8 mouse cellular contexts compared by ENCODE assay signal in the genomic region with DNA sequence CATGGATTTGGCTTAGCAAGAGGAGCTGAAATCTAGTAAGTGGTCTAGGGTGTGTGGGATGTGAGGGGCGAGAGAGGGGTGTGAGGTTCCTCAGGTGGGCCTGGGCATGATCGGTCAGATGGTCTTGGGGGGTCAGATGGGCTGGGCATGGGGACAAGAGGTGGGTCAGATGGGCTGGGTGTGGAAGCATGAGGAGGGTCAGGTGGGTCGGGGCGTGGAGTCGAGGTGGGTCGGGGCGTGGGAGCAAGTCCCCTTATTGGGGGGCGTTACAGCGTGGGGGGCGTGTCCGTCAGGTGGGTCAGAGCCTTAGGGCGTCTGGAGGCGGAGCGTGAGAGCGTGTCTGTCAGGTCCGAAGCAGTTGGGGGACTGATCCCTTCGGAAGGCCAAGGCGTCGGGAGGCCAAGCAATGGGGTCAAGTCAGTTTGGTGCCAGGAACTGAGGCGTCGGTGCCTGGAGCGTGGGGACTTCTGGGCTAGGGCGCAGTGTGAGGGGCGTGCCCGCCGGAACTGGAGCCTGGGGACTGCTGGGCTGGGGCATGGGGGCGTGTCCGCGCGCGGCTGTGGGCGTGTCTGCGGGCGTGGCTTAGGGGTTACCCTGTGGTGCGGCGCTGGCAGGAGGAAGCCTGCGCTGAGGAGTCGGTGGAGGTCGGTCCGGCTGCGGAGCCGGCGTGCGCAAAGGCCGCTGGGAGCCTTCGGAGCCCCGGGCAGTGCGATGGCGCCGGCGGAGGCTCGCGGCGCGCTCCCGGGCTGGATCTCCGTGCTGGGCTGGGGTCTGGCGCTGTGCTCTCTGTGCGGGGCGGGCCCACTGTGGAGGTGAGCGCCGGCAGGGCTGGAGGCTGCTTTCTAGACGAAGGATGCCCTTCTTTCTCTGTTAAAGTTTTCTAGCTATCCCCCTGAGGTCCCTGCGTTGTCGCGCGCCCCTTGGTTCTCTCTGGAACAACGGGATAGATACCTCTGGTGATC. TPM values are rescaled to one million over a fixed set of nuclear protein-coding genes. Genes with fewer than 3 reads are reported as not detected.
A peak's percentile ranks its signal among the peaks of the same experiment; 100 is the strongest.
DNase-seq lines count a peak whose midpoint lies in the region; ATAC-seq and TF ChIP-seq lines count a peak whose summit lies in the region.
"Not testable (repeated sequence)": the region's sequence is repeated elsewhere in the genome, so short reads cannot be mapped to it uniquely, and the experiment has no call there.

TSS of gene Gm49721 (plus strand) at position 618 of the 962 bp plus-strand sequence.

- H3K9ac ChIP-seq in hindbrain, embryonic 16.5 days (ENCODE audit: low read depth, low read length), result peak within 1 kb of the TSS; percentile 65

- under 1% methylated on average over 42 of the region's 68 CpGs for WGBS in hindbrain, embryonic 16.5 days

- H3K4me2 ChIP-seq in hindbrain, embryonic 16.5 days (ENCODE audit: low read length), result peak within 1 kb of the TSS; percentile 62

- not testable (repeated sequence) for TF ChIP-seq CTCF in cortical plate, adult 2 months (IDR thresholded peaks at IDR 0.05; ENCODE audit: extremely low read depth, insufficient read depth, low read length)

- not testable (repeated sequence) for H3K27me3 ChIP-seq in hindbrain, embryonic 16.5 days (replicated peaks; ENCODE audit: control insufficient read depth, insufficient read depth, low read length)

- not testable (repeated sequence) for H3K9me3 ChIP-seq in hindbrain, embryonic 16.5 days (ENCODE audit: control insufficient read depth, low read length)

- peak within 1 kb of the TSS; percentile 42 for H3K4me3 ChIP-seq in cortical plate, adult 2 months (ENCODE audit: insufficient read depth, low read length)
- peak within 1 kb of the TSS; percentile 50 for H3K4me3 ChIP-seq in hindbrain, embryonic 16.5 days (ENCODE audit: low read length)

- not testable (repeated sequence) for H3K4me1 ChIP-seq in cortical plate, adult 2 months (ENCODE audit: control insufficient read depth, insufficient read depth, low read length); hindbrain, embryonic 16.5 days (ENCODE audit: control insufficient read depth, insufficient read depth, low read depth, low read length)

- peak; percentile 98 for ATAC-seq in hindbrain, embryonic 16.5 days

- TF ChIP-seq POLR2A in cortical plate, adult 2 months (IDR thresholded peaks at IDR 0.05; ENCODE audit: extremely low read depth, insufficient read depth, low read length), result not testable (repeated sequence)

- H3K36me3 ChIP-seq in hindbrain, embryonic 16.5 days (ENCODE audit: control insufficient read depth, insufficient read depth, low read length), result not testable (repeated sequence)

- DNase-seq in T-cell, adult 2 months (ENCODE audit: low spot score), result peak; percentile 78
- DNase-seq in gastrocnemius, postnatal 10 days, result peak; percentile 56
- peak; percentile 15 to 41 for DNase-seq in left cerebral cortex, adult 18-20 months (ENCODE audit: low spot score in 2 of 2)
- DNase-seq in lung, postnatal 25 days (ENCODE audit: low spot score), result peak; percentile 69
- DNase-seq in ovary, postnatal 14 days (ENCODE audit: low spot score), result peak; percentile 55
- DNase-seq in thymus, postnatal 14 days, result peak; percentile 79

- not testable (repeated sequence) for H3K27ac ChIP-seq in cortical plate, adult 2 months (ENCODE audit: insufficient read depth, low read length); hindbrain, embryonic 16.5 days (ENCODE audit: low read depth, low read length)

RNA-seq across cellular contexts. Expression of gene Gm49721, which starts in this region (rescaled TPM):
- 0.91 and 1.5 TPM in 2 replicates for polyA plus RNA-seq in cortical plate, adult 2 months (2012; rRNA removed)
- not detected for total RNA-seq in gastrocnemius, postnatal 10 days (2021)
- 0.35 and 0.62 TPM in 2 replicates for polyA plus RNA-seq in hindbrain, embryonic 16.5 days (2015; fragmentation: Nextera tagmentation; extraction: Ambion mirVana)
- under 1 TPM; 0.23 to 0.70 TPM for total RNA-seq in left cerebral cortex, adult 18-20 months (2021)

Comparison
In these comparisons a context has a peak if more than half of its experiments do, and no peak if none do; other contexts are left out.
1. Peak in DNase-seq in gastrocnemius, postnatal 10 days; RNA of the gene not detected or under 1 TPM.
2. Peak in ATAC-seq, H3K4me3 ChIP-seq, H3K9ac ChIP-seq and H3K4me2 ChIP-seq in hindbrain, embryonic 16.5 days; RNA of the gene not detected or under 1 TPM.
3. Peak in DNase-seq in left cerebral cortex, adult 18-20 months; RNA of the gene not detected or under 1 TPM.
4. DNase-seq: peak in every context shown above with its lines; median percentile 79 in thymus, postnatal 14 days; 78 in T-cell, adult 2 months; 69 in lung, postnatal 25 days; 56 in gastrocnemius, postnatal 10 days; 55 in ovary, postnatal 14 days; 28 in left cerebral cortex, adult 18-20 months.